Mouse (Mus musculus) midbrain, embryonic 15.5 days (tissue): Measurements from ENCODE around the gene Armh2. TPM values are rescaled to one million over a fixed set of nuclear protein-coding genes. Genes with fewer than 3 reads are reported as not detected.

Experiments
- ATAC-seq: fragments of 200-750 bp; cut with Nextera tagmentation; replicated peaks from 2 replicates; pipeline ENCODE4 v1.8.0; 2017; ENCODE audit warnings: moderate TSS enrichment
- H3K27ac ChIP-seq: fragments of 300-500 bp; sonication (generic); 2 replicates; pipeline ENCODE4 v1.5.1; 2015; ENCODE audit warnings: mild to moderate bottlenecking, inconsistent platforms
- H3K27me3 ChIP-seq: fragments of 300-500 bp; sonication (generic); replicated peaks from 2 replicates; pipeline ENCODE4 v1.6.1; 2015; ENCODE audit warnings: inconsistent platforms
- H3K36me3 ChIP-seq: fragments of 300-500 bp; sonication (generic); replicated peaks from 2 replicates; pipeline ENCODE4 v1.6.1; 2015; ENCODE audit warnings: inconsistent platforms
- H3K4me1 ChIP-seq: fragments of 300-500 bp; sonication (generic); 2 replicates; pipeline ENCODE4 v1.6.1; 2015; ENCODE audit warnings: inconsistent platforms
- H3K4me2 ChIP-seq: fragments of 300-500 bp; sonication (generic); 2 replicates; pipeline ENCODE4 v1.6.1; 2015; ENCODE audit warnings: inconsistent platforms, mild to moderate bottlenecking, moderate library complexity
- H3K4me3 ChIP-seq: fragments of 300-500 bp; sonication (generic); 2 replicates; pipeline ENCODE4 v1.5.1; 2015; ENCODE audit warnings: mild to moderate bottlenecking, inconsistent platforms
- H3K9ac ChIP-seq: fragments of 300-500 bp; sonication (generic); 2 replicates; pipeline ENCODE4 v1.6.1; 2015; ENCODE audit warnings: mild to moderate bottlenecking, inconsistent platforms
- H3K9me3 ChIP-seq: fragments of 300-500 bp; sonication (generic); 2 replicates; pipeline ENCODE4 v1.6.1; 2016; ENCODE audit warnings: inconsistent platforms
- WGBS: fragments of 180-500 bp; shearing (Covaris S2); methylation state at CpG from one replicate; pipeline ENCODE4 v1.1.7; 2015; ENCODE audit warnings: mixed read lengths; 5-methylcytosine and 5-hydroxymethylcytosine counted together
- polyA plus RNA-seq: library from polyadenylated mRNA; unstranded; fragments of >200 nt; fragmentation: Nextera tagmentation; extraction: Ambion mirVana; gene quantifications from 2 replicates; pipeline ENCODE4 v1.2.1, GENCODE M21; 2015

The Armh2 gene
- polyA plus RNA-seq, result 0.19 TPM in 1 of 2 replicates, not detected in the other

DNA sequence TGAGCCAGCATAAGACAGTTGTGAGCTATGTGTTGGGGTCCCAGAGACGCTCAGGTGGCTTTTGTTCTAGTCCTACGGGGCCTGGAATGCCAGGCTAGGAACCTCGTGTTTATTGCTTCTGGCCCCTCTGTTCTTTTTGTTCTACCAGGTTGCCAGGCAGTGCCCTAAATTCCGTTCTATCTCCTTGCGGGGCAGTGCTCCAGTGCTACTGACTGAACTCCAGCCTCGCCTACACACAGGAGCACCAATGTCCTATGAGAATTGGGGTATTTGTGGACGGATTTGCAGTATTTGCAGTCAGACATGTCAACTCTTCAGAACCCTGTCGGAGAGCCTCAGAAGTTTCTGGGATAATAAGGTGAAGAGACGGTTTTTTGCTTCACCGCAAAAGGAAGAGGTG is at the start of gene Armh2:
Gene Armh2, plus strand, starts transcription at position 205 of the 400 bp plus-strand sequence.
- H3K4me3 ChIP-seq, result no peak within 1 kb of the TSS

GRCm38 (mm10) chr13:24693312-24693711 is 47.7 kb upstream of the Armh2 start:
- Histone ChIP-seq H3K27ac (no peak overlapping the region), H3K4me1 (no peaks in the 10 kb centered on the region), H3K4me3 (no peak overlapping the region), H3K27me3 (no peaks in the 10 kb centered on the region), H3K9ac (no peak overlapping the region), H3K4me2 (no peak overlapping the region), H3K9me3 (no peaks in the 10 kb centered on the region), H3K36me3 (peaks cover 7% of the 10 kb centered on the region; the same call in 1 of the 2 replicates)
- no peak for ATAC-seq
- 85% methylated on average over 7 of the region's 7 CpGs for WGBS

More for the DNA sequence above, at the start of gene Armh2:
- Histone ChIP-seq H3K4me2 (no peak within 1 kb of the TSS), H3K27me3 (no peaks in the 10 kb centered on the region), H3K27ac (no peak within 1 kb of the TSS), H3K9me3 (no peaks in the 10 kb centered on the region), H3K36me3 (no peaks in the 10 kb centered on the region), H3K9ac (no peak within 1 kb of the TSS), H3K4me1 (no peaks in the 10 kb centered on the region)
- ATAC-seq, result no peak
- 87% methylated on average over 10 of the region's 10 CpGs for WGBS

DNA sequence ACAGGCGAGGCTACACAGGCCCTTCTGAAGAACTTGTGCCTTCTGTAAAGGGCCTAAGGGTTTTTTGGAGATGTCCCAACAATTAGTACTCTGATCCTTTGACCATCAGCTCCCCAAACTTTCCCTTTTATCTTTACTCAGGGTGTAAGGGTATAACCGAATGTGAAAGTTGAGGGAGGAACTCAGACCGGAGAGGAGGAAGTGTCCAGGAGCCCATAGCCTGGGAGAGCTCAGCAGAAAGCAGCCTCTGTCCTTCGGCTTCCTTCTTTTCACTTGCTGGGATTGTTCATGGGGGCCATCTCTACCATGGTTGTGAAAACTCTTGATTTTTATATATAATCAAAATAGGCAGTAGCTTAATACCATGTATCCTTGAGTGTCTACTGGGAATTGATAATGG is 42.3 kb upstream of the Armh2 start:
- H3K9ac ChIP-seq, result no peak overlapping the region
- no peak overlapping the region for H3K4me2 ChIP-seq
- H3K36me3 ChIP-seq, result peaks cover 14% of the 10 kb centered on the region; the same call in 1 of the 2 replicates
- no peaks in the 10 kb centered on the region for H3K27me3 ChIP-seq
- H3K4me3 ChIP-seq, result no peak overlapping the region
- ATAC-seq, result no peak
- no peaks in the 10 kb centered on the region for H3K9me3 ChIP-seq
- no peak overlapping the region for H3K27ac ChIP-seq
- no peaks in the 10 kb centered on the region for H3K4me1 ChIP-seq
- 94% methylated on average over 4 of the region's 4 CpGs for WGBS

GRCm38 (mm10) chr13:24702128-24702527 is 38.9 kb upstream of the Armh2 start:
- Histone ChIP-seq H3K9ac (no peak overlapping the region), H3K4me2 (no peak overlapping the region), H3K9me3 (no peaks in the 10 kb centered on the region), H3K27ac (no peak overlapping the region), H3K4me1 (no peaks in the 10 kb centered on the region), H3K4me3 (no peak overlapping the region), H3K36me3 (peaks cover 20% of the 10 kb centered on the region; the same call in 1 of the 2 replicates), H3K27me3 (no peaks in the 10 kb centered on the region)
- ATAC-seq, result no peak
- 86% methylated on average over 5 of the region's 5 CpGs for WGBS

- H3K36me3 ChIP-seq, result peaks cover 15% of the 10 kb centered on the region
- no peak for ATAC-seq
- H3K4me3 ChIP-seq, result no peak overlapping the region
- WGBS, result 73% methylated on average over 12 of the region's 12 CpGs
- no peaks in the 10 kb centered on the region for H3K9me3 ChIP-seq
- H3K27me3 ChIP-seq, result no peaks in the 10 kb centered on the region
- H3K9ac ChIP-seq, result no peak overlapping the region
- no peak overlapping the region for H3K4me2 ChIP-seq
- H3K27ac ChIP-seq, result no peak overlapping the region
- no peaks in the 10 kb centered on the region for H3K4me1 ChIP-seq
Measured at GRCm38 (mm10) chr13:24709656-24710396, 31.2 kb upstream of the Armh2 start.

- no peaks in the 10 kb centered on the region for H3K27me3 ChIP-seq
- 0 out of 2 replicates have a peak, but pooled peaks cover 2% of the 10 kb centered on the region for H3K4me1 ChIP-seq
- WGBS, result 69% methylated on average over 7 of the region's 7 CpGs
- peaks cover 19% of the 10 kb centered on the region for H3K36me3 ChIP-seq
- H3K9ac ChIP-seq, result no peak overlapping the region
- no peaks in the 10 kb centered on the region for H3K9me3 ChIP-seq
- no peak overlapping the region for H3K27ac ChIP-seq
- no peak overlapping the region for H3K4me3 ChIP-seq
- no peak for ATAC-seq
- no peak overlapping the region for H3K4me2 ChIP-seq
Measured at GRCm38 (mm10) chr13:24710968-24711367, 30.1 kb upstream of the Armh2 start.

GRCm38 (mm10) chr13:24712581-24713130 is 28.4 kb upstream of the Armh2 start:
- H3K27ac ChIP-seq, result no peak overlapping the region
- ATAC-seq, result no peak
- H3K36me3 ChIP-seq, result peaks cover 24% of the 10 kb centered on the region
- whole genome bisulfite sequencing, result 89% methylated on average over 7 of the region's 7 CpGs
- H3K27me3 ChIP-seq, result no peaks in the 10 kb centered on the region
- H3K4me1 ChIP-seq, result 0 out of 2 replicates have a peak, but pooled peaks cover 2% of the 10 kb centered on the region
- H3K9ac ChIP-seq, result no peak overlapping the region
- H3K9me3 ChIP-seq, result no peaks in the 10 kb centered on the region
- H3K4me3 ChIP-seq, result no peak overlapping the region
- no peak overlapping the region for H3K4me2 ChIP-seq

- peaks cover 33% of the 10 kb centered on the region for H3K36me3 ChIP-seq
- 0 out of 2 replicates have a peak, but pooled peaks cover 2% of the 10 kb centered on the region for H3K4me1 ChIP-seq
- WGBS, result 8% methylated on average over 16 of the region's 16 CpGs
- no peaks in the 10 kb centered on the region for H3K9me3 ChIP-seq
- peak overlapping the region; percentile 28 for H3K4me2 ChIP-seq
- no peak overlapping the region for H3K9ac ChIP-seq
- H3K27me3 ChIP-seq, result no peaks in the 10 kb centered on the region
- ATAC-seq, result peak; percentile 86
- no peak overlapping the region for H3K27ac ChIP-seq
- H3K4me3 ChIP-seq, result no peak overlapping the region
Measured at GRCm38 (mm10) chr13:24713434-24714000, 27.5 kb upstream of the Armh2 start.

DNA sequence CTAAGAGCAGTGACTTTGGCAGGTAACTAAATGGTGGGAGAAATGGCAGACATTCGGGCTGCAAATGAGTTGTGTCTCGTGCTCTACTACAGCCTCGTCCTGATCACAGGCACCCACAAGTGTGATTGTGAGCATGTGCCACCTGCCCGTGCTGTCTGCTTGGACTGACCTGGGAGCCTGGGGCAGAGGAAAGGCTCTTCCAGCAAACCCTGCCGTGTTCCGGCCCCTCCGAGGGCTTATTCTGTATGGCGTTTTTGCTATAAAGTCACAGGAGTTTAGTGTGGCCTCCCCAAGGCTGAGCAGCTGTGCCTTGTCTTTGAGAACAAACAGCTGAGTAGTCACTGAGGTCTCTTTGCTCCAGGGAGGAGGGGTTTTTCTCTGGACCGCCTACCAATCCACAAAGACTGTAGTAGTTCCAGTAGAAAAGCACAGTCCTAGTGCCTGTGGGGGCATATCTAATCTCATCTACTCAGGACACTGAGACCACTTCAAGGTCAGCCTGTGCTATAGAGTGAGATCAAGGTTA is 26.6 kb upstream of the Armh2 start:
- Histone ChIP-seq H3K27ac (no peak overlapping the region), H3K9me3 (no peaks in the 10 kb centered on the region), H3K4me2 (no peak overlapping the region), H3K4me3 (no peak overlapping the region), H3K4me1 (0 out of 2 replicates have a peak, but pooled peaks cover 2% of the 10 kb centered on the region), H3K27me3 (no peaks in the 10 kb centered on the region), H3K36me3 (peaks cover 38% of the 10 kb centered on the region), H3K9ac (no peak overlapping the region)
- 73% methylated on average over 9 of the region's 9 CpGs for WGBS
- ATAC-seq, result no peak

- H3K36me3 ChIP-seq, result peaks cover 38% of the 10 kb centered on the region
- H3K4me3 ChIP-seq, result no peak overlapping the region
- no peak for ATAC-seq
- 0 out of 2 replicates have a peak, but pooled peaks cover 2% of the 10 kb centered on the region for H3K4me1 ChIP-seq
- H3K27ac ChIP-seq, result no peak overlapping the region
- H3K9me3 ChIP-seq, result no peaks in the 10 kb centered on the region
- no peak overlapping the region for H3K4me2 ChIP-seq
- WGBS, result 61% methylated on average over 5 of the region's 5 CpGs
- H3K27me3 ChIP-seq, result no peaks in the 10 kb centered on the region
- H3K9ac ChIP-seq, result no peak overlapping the region; the same call in 1 of the 2 replicates
Measured at GRCm38 (mm10) chr13:24715601-24716000, 25.4 kb upstream of the Armh2 start.

DNA sequence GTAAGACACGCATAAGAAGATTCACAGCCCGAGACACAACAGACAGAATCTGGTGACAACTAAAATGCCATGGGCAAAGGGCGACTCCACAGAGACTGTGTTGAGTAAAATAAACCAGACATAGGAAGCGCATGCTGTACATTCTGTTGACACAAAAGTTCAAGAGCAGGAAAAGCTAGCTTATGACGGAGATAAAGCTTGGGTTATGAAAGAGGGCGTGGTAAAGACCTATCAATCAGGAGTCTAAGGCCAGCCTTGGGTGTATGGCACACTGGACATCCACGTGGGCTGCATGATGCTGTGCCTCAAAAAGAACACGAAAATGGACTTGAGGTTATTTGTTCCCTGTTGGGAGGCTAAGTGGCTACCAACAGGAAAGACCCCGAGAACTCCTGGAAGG is 24.6 kb upstream of the Armh2 start:
- Histone ChIP-seq H3K9me3 (no peaks in the 10 kb centered on the region), H3K4me2 (no peak overlapping the region), H3K27me3 (no peaks in the 10 kb centered on the region), H3K4me3 (no peak overlapping the region), H3K36me3 (peaks cover 35% of the 10 kb centered on the region), H3K27ac (no peak overlapping the region), H3K9ac (no peak overlapping the region), H3K4me1 (0 out of 2 replicates have a peak, but pooled peaks cover 2% of the 10 kb centered on the region)
- ATAC-seq, result no peak
- WGBS, result 86% methylated on average over 9 of the region's 9 CpGs

DNA sequence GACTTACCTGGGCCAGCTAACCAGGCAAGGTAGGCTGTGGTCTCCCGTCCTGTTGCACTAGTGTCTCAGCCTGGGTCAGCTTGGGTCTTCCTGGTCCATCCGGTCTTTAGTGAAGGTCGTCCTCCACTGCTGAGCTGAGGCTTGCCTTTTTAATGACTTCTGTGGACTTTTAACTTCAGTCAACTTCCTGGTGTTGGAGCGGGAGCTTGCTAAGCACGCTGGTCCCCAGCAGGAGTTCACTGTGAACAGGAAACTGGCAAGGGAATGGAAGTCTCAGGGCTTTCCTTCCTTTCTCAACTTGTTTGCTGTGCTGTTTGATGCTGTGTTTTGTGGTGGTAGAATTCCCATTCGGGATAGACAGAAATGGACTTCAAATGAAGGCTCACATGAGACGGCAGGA is 23.4 kb upstream of the Armh2 start:
- no peak overlapping the region for H3K4me2 ChIP-seq
- WGBS, result 89% methylated on average over 7 of the region's 7 CpGs
- no peaks in the 10 kb centered on the region for H3K9me3 ChIP-seq
- H3K4me1 ChIP-seq, result 0 out of 2 replicates have a peak, but pooled peaks cover 2% of the 10 kb centered on the region
- ATAC-seq, result no peak
- H3K36me3 ChIP-seq, result peaks cover 42% of the 10 kb centered on the region
- H3K4me3 ChIP-seq, result no peak overlapping the region
- no peaks in the 10 kb centered on the region for H3K27me3 ChIP-seq
- no peak overlapping the region for H3K9ac ChIP-seq
- H3K27ac ChIP-seq, result no peak overlapping the region
